Comparison of ENCODE assay signal across 8 mouse cellular contexts in genomic region chr8:71686143-71686734, GRCm38 (mm10). TPM values are rescaled to one million over a fixed set of nuclear protein-coding genes. Genes with fewer than 3 reads are reported as not detected.
DNase-seq lines count a peak whose midpoint lies in the region; ATAC-seq and TF ChIP-seq lines count a peak whose summit lies in the region.

No protein-coding gene starts in this region.

- peak; percentile 34 to 38 for DNase-seq in cerebellum, postnatal 10 days
- DNase-seq in cerebellum, adult 9-10 months = no peak
- no peak for DNase-seq in forebrain, postnatal 0 days
- no peak for DNase-seq in liver, embryonic 13.5 days
- DNase-seq in left cerebral cortex, postnatal 4 days = no peak
- DNase-seq in left cerebral cortex, postnatal 25 days (ENCODE audit: low spot score in 2 of 2) = no peak
- DNase-seq in adrenal gland, postnatal 10 days = no peak

- H3K9ac ChIP-seq in forebrain, postnatal 0 days = peak overlapping the region; percentile 46
- no peak overlapping the region for H3K9ac ChIP-seq in liver, embryonic 13.5 days

- H3K4me1 ChIP-seq in E14TG2a.4 (replicated peaks; ENCODE audit: low read depth, low read length) = peaks cover 95% of the 10 kb centered on the region
- peaks cover 5% of the 10 kb centered on the region; the same call in 1 of the 2 replicates for H3K4me1 ChIP-seq in forebrain, postnatal 0 days (ENCODE audit: insufficient read depth)
- peaks cover 4% of the 10 kb centered on the region; the same call in 1 of the 2 replicates for H3K4me1 ChIP-seq in liver, embryonic 13.5 days (replicated peaks)

- peak overlapping the region; percentile 59 for H3K4me2 ChIP-seq in forebrain, postnatal 0 days (ENCODE audit: low read depth)
- no peak overlapping the region for H3K4me2 ChIP-seq in liver, embryonic 13.5 days

- H3K9me3 ChIP-seq in E14TG2a.4 (ENCODE audit: low read length) = no peaks in the 10 kb centered on the region
- no peaks in the 10 kb centered on the region for H3K9me3 ChIP-seq in forebrain, postnatal 0 days (ENCODE audit: low read length)
- H3K9me3 ChIP-seq in liver, embryonic 13.5 days (replicated peaks) = no peaks in the 10 kb centered on the region

- H3K27me3 ChIP-seq in E14TG2a.4 (ENCODE audit: insufficient read depth, low read length) = peaks cover 70% of the 10 kb centered on the region
- peaks cover 97% of the 10 kb centered on the region for H3K27me3 ChIP-seq in forebrain, postnatal 0 days (ENCODE audit: insufficient read depth, low read length)
- peaks cover 99% of the 10 kb centered on the region for H3K27me3 ChIP-seq in liver, embryonic 13.5 days

- peak; percentile 21 for ATAC-seq in forebrain, postnatal 0 days
- peak; percentile 38; the same call in 1 of the 2 replicates for ATAC-seq in liver, embryonic 13.5 days (ENCODE audit: low read depth)

- 4% methylated on average over 23 of the region's 23 CpGs for WGBS in forebrain, postnatal 0 days
- WGBS in liver, embryonic 13.5 days (ENCODE audit: insufficient replicate concordance) = 30% methylated on average over 23 of the region's 23 CpGs

- peak overlapping the region; percentile 70 for H3K4me3 ChIP-seq in E14TG2a.4 (replicated peaks; ENCODE audit: low read length)
- peak overlapping the region; percentile 42 for H3K4me3 ChIP-seq in forebrain, postnatal 0 days (ENCODE audit: low read depth, low read length)
- no peak overlapping the region for H3K4me3 ChIP-seq in liver, embryonic 13.5 days (replicated peaks)

- peaks cover 64% of the 10 kb centered on the region for H3K36me3 ChIP-seq in E14TG2a.4 (ENCODE audit: insufficient read depth, low read length)
- H3K36me3 ChIP-seq in forebrain, postnatal 0 days (ENCODE audit: insufficient read depth) = no peaks in the 10 kb centered on the region
- H3K36me3 ChIP-seq in liver, embryonic 13.5 days = no peaks in the 10 kb centered on the region

- intact Hi-C loops in left cerebral cortex, postnatal 4 days (cut with DNase I) = no loop called here
- intact Hi-C loops in left cerebral cortex, postnatal 25 days (cut with DNase I) = no loop called here

- H3K27ac ChIP-seq in forebrain, postnatal 0 days (ENCODE audit: low read depth, low read length) = no peak overlapping the region
- H3K27ac ChIP-seq in liver, embryonic 13.5 days = no peak overlapping the region

- TF ChIP-seq CTCF in E14TG2a.4 (conservative IDR thresholded peaks at IDR 0.05; ENCODE audit: low read length) = no peak
- no peak for TF ChIP-seq CTCF in forebrain, postnatal 0 days (IDR thresholded peaks at IDR 0.05; ENCODE audit: low read depth)

RNA-seq across cellular contexts. Expression of gene Insl3, which starts 2.8 kb away (rescaled TPM):
- 1.6 and 1.8 TPM in 2 replicates for total RNA-seq in forebrain, postnatal 0 days (2014; rRNA removed)
- 0.36 and 1.4 TPM in 2 replicates for polyA plus RNA-seq in forebrain, postnatal 0 days (2015; fragmentation: Nextera tagmentation; extraction: Ambion mirVana)
- polyA plus RNA-seq in liver, embryonic 13.5 days (2015; fragmentation: Nextera tagmentation; extraction: Ambion mirVana) = 0.67 and 1.1 TPM in 2 replicates
- 1 to 10 TPM in 1 of 2 experiments, under 1 TPM in 1; 0.70 to 1.6 TPM for total RNA-seq in left cerebral cortex, postnatal 4 days (2021)
- 1 to 10 TPM; 1.3 to 1.5 TPM for total RNA-seq in left cerebral cortex, postnatal 25 days (2021)
- total RNA-seq in adrenal gland, postnatal 10 days (2021) = 10 to 100 TPM in 1 of 2 experiments, 1 to 10 TPM in 1; 7.3 to 10.8 TPM

RNA-seq across cellular contexts. Expression of gene Jak3, which starts 10.1 kb away (rescaled TPM):
- total RNA-seq in forebrain, postnatal 0 days (2014; rRNA removed) = 5.2 and 7.3 TPM in 2 replicates
- 2.8 and 4.4 TPM in 2 replicates for polyA plus RNA-seq in forebrain, postnatal 0 days (2015; fragmentation: Nextera tagmentation; extraction: Ambion mirVana)
- 5.7 and 6.1 TPM in 2 replicates for polyA plus RNA-seq in liver, embryonic 13.5 days (2015; fragmentation: Nextera tagmentation; extraction: Ambion mirVana)
- total RNA-seq in left cerebral cortex, postnatal 4 days (2021) = 1 to 10 TPM; 4.5 to 5.5 TPM
- total RNA-seq in left cerebral cortex, postnatal 25 days (2021) = 1 to 10 TPM; 3.9 to 4.8 TPM
- 10 to 100 TPM; 18.5 to 25.9 TPM for total RNA-seq in adrenal gland, postnatal 10 days (2021)

RNA-seq across cellular contexts. Expression of gene Unc13a, which starts 14.7 kb away (rescaled TPM):
- 84.8 and 89.2 TPM in 2 replicates for total RNA-seq in forebrain, postnatal 0 days (2014; rRNA removed)
- 14.2 and 18.8 TPM in 2 replicates for polyA plus RNA-seq in forebrain, postnatal 0 days (2015; fragmentation: Nextera tagmentation; extraction: Ambion mirVana)
- 0.20 TPM in 2 replicates for polyA plus RNA-seq in liver, embryonic 13.5 days (2015; fragmentation: Nextera tagmentation; extraction: Ambion mirVana)
- total RNA-seq in left cerebral cortex, postnatal 4 days (2021) = 100 to 1,000 TPM; 204 to 221 TPM
- 100 to 1,000 TPM; 318 to 327 TPM for total RNA-seq in left cerebral cortex, postnatal 25 days (2021)
- 1 to 10 TPM; 3.8 to 7.1 TPM for total RNA-seq in adrenal gland, postnatal 10 days (2021)

RNA-seq across cellular contexts. Expression of gene B3gnt3, which starts 15.3 kb away (rescaled TPM):
- 0.24 and 0.92 TPM in 2 replicates for total RNA-seq in forebrain, postnatal 0 days (2014; rRNA removed)
- 0.44 and 0.49 TPM in 2 replicates for polyA plus RNA-seq in forebrain, postnatal 0 days (2015; fragmentation: Nextera tagmentation; extraction: Ambion mirVana)
- polyA plus RNA-seq in liver, embryonic 13.5 days (2015; fragmentation: Nextera tagmentation; extraction: Ambion mirVana) = 3.5 and 3.7 TPM in 2 replicates
- total RNA-seq in left cerebral cortex, postnatal 4 days (2021) = under 1 TPM; 0.22 to 0.36 TPM
- under 1 TPM; 0.34 to 0.53 TPM for total RNA-seq in left cerebral cortex, postnatal 25 days (2021)
- 1 to 10 TPM; 6.4 to 6.7 TPM for total RNA-seq in adrenal gland, postnatal 10 days (2021)

RNA-seq across cellular contexts. Expression of gene Fcho1, which starts 39.3 kb away (rescaled TPM):
- 97.2 and 101 TPM in 2 replicates for total RNA-seq in forebrain, postnatal 0 days (2014; rRNA removed)
- 62.4 and 68.7 TPM in 2 replicates for polyA plus RNA-seq in forebrain, postnatal 0 days (2015; fragmentation: Nextera tagmentation; extraction: Ambion mirVana)
- 16.6 and 16.9 TPM in 2 replicates for polyA plus RNA-seq in liver, embryonic 13.5 days (2015; fragmentation: Nextera tagmentation; extraction: Ambion mirVana)
- 100 to 1,000 TPM; 153 to 162 TPM for total RNA-seq in left cerebral cortex, postnatal 4 days (2021)
- 100 to 1,000 TPM; 177 to 183 TPM for total RNA-seq in left cerebral cortex, postnatal 25 days (2021)
- 1 to 10 TPM; 4.8 to 8.4 TPM for total RNA-seq in adrenal gland, postnatal 10 days (2021)

Comparison
In these comparisons a context has a peak if more than half of its experiments do, and no peak if none do; other contexts are left out.
1. DNase-seq: peak in cerebellum, postnatal 10 days (2 of 2); none in cerebellum, adult 9-10 months (single experiment), forebrain, postnatal 0 days (single experiment), liver, embryonic 13.5 days (single experiment), left cerebral cortex, postnatal 4 days (single experiment), left cerebral cortex, postnatal 25 days (0 of 2) and adrenal gland, postnatal 10 days (single experiment).
2. RNA of gene Unc13a, which starts 14.7 kb away (total RNA-seq): 318 to 327 TPM in left cerebral cortex, postnatal 25 days, 204 to 221 TPM in left cerebral cortex, postnatal 4 days and 84.8 to 89.2 TPM in forebrain, postnatal 0 days; 3.8 to 7.1 TPM in adrenal gland, postnatal 10 days; every median in the first group is over 10 times any median in the second.